Mouse (Mus musculus): ENCODE data around the gene Hoxa1.

Gene Hoxa1

GRCm38 (mm10) chr6:52157466-52158275 is 446 bp downstream of the Hoxa1 start:
- no peak for DNase-seq (ENCODE audit: low spot score)

- DNase-seq (ENCODE audit: low spot score) = no peak
These were observed 1.4 kb downstream of the Hoxa1 start for GRCm38 (mm10) chr6:52156551-52157200.

DNA sequence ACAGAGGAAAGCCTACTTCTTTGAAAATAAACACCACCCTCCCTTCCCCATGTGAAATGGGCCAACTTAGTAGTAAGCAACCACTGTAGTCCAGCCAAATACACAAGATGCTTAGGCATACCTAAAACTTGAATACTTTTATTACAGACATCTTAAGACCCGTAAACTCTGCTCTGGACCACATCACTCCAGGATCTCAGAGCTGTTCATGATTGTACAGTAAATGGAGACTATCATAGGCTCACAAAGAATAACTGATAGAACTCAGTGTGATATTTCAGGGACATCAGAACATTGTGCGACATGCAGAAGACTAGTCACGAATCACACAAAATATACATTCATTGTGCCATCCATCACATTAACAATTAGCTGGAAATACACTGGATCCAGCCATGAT is 2.6 kb downstream of the Hoxa1 start:
- DNase-seq (ENCODE audit: low spot score) = no peak

DNA sequence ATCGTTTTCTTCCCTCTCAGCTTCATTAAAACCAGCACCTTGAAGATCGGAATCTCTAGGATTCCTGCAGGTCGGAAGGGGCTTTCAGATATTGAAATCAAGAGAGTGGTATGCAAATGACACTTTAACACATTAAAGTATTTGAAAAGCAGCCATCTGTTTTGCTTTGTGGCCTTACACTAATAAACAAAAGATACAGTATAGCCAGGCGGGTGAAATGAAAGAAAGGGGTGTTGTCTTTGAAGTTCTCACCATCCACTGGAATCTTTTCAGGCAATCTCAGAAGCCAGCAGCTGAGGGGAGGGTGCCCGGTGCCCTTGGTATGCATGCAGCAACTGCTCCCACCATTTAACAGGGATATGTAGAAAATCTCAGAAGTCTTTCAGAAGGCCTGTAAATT is 4.1 kb downstream of the Hoxa1 start:
- no peak for DNase-seq (ENCODE audit: low spot score)

DNA sequence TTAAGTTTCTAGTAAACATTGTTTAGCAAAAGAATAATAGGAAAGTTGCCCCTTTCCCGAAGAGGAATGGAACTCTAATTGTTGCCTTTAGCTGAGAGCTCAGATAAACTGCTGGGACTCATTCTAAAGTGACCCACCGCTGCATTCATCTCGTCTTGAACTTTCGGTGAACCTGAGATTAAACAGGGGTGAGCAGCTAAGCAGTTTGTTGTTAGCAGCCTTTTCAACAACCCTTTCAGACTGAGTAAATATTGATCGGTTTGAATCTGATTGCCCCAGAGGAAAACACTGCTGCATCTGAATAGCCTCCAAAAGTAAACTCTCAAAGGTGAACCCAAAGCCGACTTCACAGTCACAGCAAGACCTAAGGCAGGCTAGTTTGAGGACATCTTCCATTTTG is 4.8 kb downstream of the Hoxa1 start:
- DNase-seq (ENCODE audit: low spot score) = no peak

DNA sequence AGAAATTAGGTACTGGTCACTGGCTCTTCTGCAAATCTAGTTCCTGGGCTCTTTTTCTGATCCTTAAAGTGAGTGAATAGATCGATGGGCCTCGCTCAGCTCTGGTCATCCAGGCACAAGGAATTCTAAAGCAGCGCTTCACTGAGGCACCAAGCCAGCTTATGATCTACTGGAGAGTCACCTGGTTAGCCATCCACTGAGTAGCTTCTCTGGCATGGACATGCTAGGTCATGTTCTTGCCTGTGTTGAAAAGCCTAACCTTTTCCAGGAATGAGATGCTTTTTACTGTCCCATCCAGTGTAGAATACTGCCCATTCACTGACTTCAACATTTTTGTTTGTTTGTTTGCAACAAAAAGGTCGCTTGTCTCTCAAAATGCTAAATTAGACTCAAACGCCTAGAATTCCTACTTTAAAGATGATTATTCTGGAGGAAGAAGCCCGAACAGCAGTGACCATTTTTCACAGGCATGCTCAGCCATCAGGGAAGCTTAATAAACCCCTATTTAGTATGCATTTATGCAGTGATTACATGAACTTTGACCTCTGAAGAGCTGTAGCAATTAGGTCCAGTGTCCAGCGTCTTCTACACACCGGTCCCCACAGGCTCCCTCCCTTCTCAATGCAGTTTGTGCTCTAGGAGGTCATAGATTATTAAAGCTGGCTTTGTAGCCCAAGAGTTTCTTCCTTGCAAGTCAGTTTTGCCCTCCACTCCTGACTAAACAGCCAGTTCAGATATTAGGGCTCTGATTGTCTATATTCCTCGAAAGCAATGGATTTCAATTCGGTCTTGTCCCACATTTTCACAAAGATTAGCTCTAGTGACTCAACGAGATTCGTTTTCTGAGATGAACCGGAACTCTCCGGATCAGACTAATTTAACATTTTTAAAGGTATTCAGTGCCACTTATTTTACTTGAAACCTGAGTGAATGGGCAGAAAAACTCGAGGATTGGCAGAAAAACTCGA is 5.6 kb downstream of the Hoxa1 start:
- DNase-seq (ENCODE audit: low spot score) = no peak

DNA sequence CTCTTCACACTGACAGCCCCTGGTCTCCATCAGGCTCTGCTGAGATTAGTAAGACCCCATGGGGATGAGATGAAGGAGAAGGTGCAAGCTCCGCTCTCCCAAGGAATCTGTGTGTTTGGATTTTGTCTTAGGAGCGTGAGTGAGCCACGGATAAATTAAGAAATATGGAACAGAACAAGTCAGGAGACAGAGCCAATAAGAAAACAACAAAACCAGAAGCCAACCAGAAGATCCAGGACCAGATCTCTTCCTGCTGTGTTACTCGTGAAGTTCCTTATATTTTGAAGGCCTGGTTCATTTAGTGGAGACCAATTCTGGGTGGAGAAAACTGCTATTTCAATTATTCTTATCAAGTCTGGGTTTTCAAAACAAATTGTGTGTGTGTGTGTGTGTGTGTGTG is 6.5 kb downstream of the Hoxa1 start:
- DNase-seq (ENCODE audit: low spot score) = no peak

DNA sequence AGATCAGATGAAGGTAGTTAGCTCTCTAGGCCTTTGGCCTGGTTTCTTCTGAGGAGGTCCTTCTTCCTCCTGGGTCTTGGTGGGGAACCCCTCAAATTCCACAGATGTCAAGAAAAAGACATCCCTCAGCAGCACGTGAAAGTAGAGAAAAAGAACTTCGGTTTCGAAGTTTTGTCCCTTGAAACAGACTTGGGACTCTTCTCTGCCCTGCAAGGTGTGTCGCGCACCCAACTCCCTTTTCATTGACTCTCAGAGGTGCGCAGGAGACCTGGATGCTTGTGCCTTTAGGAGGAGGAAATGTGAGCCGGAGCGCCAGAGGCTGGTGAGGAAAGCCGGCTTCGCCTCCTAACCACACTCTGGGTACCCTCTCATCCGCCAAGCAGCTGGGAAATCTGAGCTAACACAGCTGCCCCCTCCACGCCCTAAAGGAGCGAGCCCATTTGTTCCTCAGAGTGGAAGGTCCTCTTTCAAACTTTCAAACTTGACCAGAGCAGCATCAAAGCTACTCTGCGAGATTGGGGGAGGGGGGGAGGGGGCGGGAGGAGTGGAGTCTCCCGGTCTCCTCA is 7.6 kb downstream of the Hoxa1 start:
- no peak for DNase-seq (ENCODE audit: low spot score)

- DNase-seq (ENCODE audit: low spot score) = no peak
These were observed 19.0 kb downstream of the Hoxa1 start for GRCm38 (mm10) chr6:52139115-52139514.

DNA sequence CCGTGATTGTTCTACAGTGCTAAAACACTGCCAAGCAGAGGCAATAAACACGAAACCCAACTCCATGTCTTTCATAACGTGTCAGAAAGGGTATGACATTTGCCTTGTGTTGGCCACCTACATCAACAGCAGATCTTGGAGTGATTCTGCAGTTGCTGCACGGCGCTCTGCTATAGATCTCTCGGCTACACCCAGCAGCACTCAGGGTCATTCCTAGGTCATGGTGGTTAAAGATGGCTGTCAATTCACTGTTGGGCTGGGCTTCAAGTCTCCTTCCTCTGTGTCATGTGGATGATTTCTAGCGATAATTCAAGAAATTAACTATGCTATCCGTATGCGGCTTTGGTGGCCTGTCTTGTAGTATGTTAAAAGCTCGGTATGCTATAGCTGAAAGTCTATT is 19.5 kb downstream of the Hoxa1 start:
- DNase-seq (ENCODE audit: low spot score) = no peak

GRCm38 (mm10) chr6:52137841-52138535 is 20.1 kb downstream of the Hoxa1 start:
- DNase-seq (ENCODE audit: low spot score) = no peak

DNA sequence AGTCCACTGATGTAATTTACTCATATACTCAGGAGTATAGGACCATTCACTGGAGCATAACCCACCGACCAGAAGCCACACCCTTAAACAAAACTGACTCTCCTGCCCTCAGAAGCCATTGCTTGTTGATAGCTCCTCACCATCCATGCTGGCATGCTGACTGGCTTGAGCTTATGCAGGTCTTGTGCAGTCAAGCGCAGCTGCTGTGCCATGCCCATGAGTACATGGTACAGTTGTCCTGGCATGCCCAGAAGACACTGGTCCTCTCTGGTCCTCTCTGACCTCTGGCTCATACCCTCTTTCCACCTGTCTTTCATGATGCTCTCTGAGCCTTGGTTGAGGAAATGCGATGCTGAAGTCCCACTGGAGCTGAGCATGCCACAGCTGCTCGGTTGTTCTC is 34.4 kb downstream of the Hoxa1 start:
- no peak for DNase-seq (ENCODE audit: low spot score)

- DNase-seq (ENCODE audit: low spot score) = no peak
These were observed 36.9 kb downstream of the Hoxa1 start for GRCm38 (mm10) chr6:52121173-52121572.

- no peak for DNase-seq (ENCODE audit: low spot score)
These were observed 39.0 kb downstream of the Hoxa1 start for GRCm38 (mm10) chr6:52118903-52119635.

DNA sequence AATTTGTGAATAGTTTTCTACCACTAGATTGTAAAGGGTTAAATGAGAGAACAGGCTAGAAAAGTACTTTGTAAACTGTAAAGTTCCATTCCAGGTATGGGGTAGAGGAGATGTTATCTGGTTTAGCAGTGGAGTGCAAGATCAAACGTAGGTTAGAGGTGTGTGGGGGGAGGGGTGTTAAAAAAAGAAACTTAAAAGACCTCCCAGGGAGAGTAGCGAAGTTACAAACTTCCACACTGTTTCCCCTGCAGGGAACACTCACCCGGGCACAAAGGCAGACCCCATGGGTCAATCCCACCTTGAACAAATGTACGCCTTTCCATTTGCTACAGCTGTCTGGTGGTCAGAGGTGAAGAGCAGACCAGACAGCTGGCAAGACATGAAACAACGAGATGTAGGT is 42.2 kb downstream of the Hoxa1 start:
- DNase-seq (ENCODE audit: low spot score) = no peak

GRCm38 (mm10) chr6:52111846-52112245 is 46.3 kb downstream of the Hoxa1 start:
- DNase-seq (ENCODE audit: low spot score) = no peak

- DNase-seq (ENCODE audit: low spot score) = no peak
These were observed 50.7 kb downstream of the Hoxa1 start for GRCm38 (mm10) chr6:52107400-52107799.

GRCm38 (mm10) chr6:52106716-52107115 is 51.4 kb downstream of the Hoxa1 start:
- DNase-seq (ENCODE audit: low spot score) = no peak

DNA sequence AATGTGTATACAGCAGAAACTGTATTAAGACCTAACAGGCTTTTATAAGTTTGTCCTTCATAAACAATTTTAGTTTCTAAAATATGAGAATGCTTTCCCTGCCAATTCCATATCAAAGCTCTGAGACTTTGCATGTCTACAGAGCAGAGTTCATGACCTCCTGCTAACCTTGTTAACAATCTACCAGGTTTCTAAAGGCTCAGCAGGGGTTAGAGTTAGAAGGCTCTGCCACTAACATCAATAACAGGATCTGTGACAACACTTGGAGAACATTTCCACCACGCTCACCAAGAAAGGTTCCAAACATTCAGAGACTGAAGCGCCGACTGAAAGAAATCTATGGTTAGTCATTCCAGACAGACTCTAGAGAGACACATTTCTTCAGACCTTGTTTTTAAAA is 51.9 kb downstream of the Hoxa1 start:
- no peak for DNase-seq (ENCODE audit: low spot score)

All from ovary, postnatal 10 days (tissue).